Mouse (Mus musculus) spleen, adult 2 months (tissue): ENCODE measurements around the gene Mtss1l.

Source experiments
- CTCF ChIP-seq: fragments of 200-500 bp; IDR thresholded peaks from 2 replicates; pipeline ENCODE4 v1.5.1; 2011; ENCODE audit warnings: mild to moderate bottlenecking, inconsistent platforms; ENCODE audit not compliant: insufficient read depth, insufficient read length, insufficient replicate concordance; ENCODE audit errors: extremely low read depth
- POLR2A ChIP-seq: fragments of 200-500 bp; IDR thresholded peaks from 2 replicates; pipeline ENCODE4 v1.6.1; 2011; ENCODE audit warnings: low read depth, low read length, inconsistent platforms

GRCm38 (mm10) chr8:110745162-110745561 is 23.9 kb downstream of the Mtss1l start:
- TF ChIP-seq CTCF (no peak), POLR2A (no peak)
